Mouse (Mus musculus): ENCODE measurements around the gene Dcun1d2. TPM values are rescaled to one million over a fixed set of nuclear protein-coding genes. Genes with fewer than 3 reads are reported as not detected.

Gene Dcun1d2
- polyA plus RNA-seq, 1 experiment from 2014 or later, result 7.3 TPM

DNA sequence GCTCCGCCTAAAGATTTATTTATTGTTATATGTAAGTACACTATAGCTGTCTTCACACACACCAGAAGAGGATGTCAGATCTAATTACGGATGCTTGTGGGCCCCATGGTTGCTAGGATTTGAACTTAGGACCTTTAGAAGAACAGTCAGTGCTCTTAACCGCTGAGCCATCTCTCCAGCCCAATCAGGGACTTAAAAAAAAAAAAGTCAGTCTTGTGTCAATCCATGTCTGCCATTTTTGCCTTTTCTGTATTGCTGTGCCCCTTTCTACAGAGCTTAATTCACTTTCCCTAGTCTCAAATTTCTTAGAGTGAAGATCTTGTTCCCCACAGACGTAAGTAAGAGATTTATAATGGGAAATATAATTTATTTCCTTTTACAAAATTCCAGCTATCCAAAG is 69.5 kb downstream of the Dcun1d2 start:
- Histone ChIP-seq H3K9ac (ENCODE audit: low read depth, low read length) (no peak overlapping the region), H3K4me2 (replicated peaks; ENCODE audit: low read depth) (no peak overlapping the region), H3K9me3 (ENCODE audit: control insufficient read depth) (no peaks in the 10 kb centered on the region), H3K4me1 (replicated peaks; ENCODE audit: control insufficient read depth, insufficient read depth, low read length) (peaks cover 4% of the 10 kb centered on the region; the same call in 1 of the 2 replicates), H3K4me3 (ENCODE audit: low read depth, low read length) (no peak overlapping the region), H3K27ac (ENCODE audit: low read depth, low read length) (no peak overlapping the region), H3K27me3 (replicated peaks; ENCODE audit: control insufficient read depth, insufficient read depth, low read length) (no peaks in the 10 kb centered on the region), H3K36me3 (ENCODE audit: control insufficient read depth, insufficient read depth) (no peaks in the 10 kb centered on the region)
- TF ChIP-seq CTCF (IDR thresholded peaks at IDR 0.05; ENCODE audit: low read depth), result no peak
- WGBS, result 84% methylated on average over 4 of the region's 4 CpGs
- no peak for ATAC-seq

DNA sequence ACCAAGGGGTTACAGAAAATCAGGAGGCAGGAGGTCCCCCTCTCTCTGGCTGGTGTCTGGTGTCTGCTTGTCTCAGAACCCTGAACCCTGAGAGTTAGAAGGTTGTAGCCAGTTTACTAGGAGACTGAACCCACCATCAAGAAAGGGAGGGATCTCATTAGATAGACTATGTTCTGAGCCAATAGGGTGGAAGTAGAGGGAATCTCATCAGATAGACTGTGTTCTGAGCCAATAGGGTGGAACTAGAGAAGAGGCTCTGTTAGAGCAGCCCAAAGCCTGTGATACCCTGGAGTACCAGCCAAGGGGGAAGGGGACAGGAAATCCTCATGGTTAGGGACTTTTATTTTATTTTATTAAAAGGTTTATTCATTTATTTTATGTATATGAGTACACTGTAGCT is 69.9 kb downstream of the Dcun1d2 start:
- no peak for ATAC-seq

DNA sequence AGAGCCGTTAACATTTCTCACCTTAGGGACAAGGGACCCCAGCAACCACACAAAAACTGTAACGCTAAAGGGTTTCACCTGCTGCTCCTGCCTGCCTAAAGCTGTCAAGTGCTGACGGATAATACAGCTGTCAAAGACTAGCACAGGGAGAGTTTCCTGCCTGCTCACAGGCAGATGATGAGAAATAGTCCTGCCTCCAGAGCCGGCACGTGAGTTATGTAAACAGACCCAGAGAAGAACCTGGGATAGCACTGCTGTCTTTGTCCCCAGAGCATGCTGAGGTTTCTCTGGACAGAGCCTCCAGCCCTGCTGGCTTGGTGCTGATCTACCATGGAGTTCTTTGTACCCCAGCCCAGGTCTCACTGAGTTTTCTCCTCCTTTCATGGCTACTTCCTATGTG is 70.8 kb downstream of the Dcun1d2 start:
- WGBS, result 23% methylated on average over 5 of the region's 5 CpGs
- no peaks in the 10 kb centered on the region for H3K9me3 ChIP-seq (ENCODE audit: control insufficient read depth)
- peaks cover 5% of the 10 kb centered on the region; the same call in 1 of the 2 replicates for H3K4me1 ChIP-seq (replicated peaks; ENCODE audit: control insufficient read depth, insufficient read depth, low read length)
- H3K9ac ChIP-seq (ENCODE audit: low read depth, low read length), result 0 out of 2 replicates have a peak overlapping the region, but pooled peaks have one; percentile 7
- H3K4me2 ChIP-seq (replicated peaks; ENCODE audit: low read depth), result no peak overlapping the region
- TF ChIP-seq CTCF (IDR thresholded peaks at IDR 0.05; ENCODE audit: low read depth), result no peak
- H3K27me3 ChIP-seq (replicated peaks; ENCODE audit: control insufficient read depth, insufficient read depth, low read length), result no peaks in the 10 kb centered on the region
- no peak overlapping the region for H3K4me3 ChIP-seq (ENCODE audit: low read depth, low read length)
- H3K36me3 ChIP-seq (ENCODE audit: control insufficient read depth, insufficient read depth), result no peaks in the 10 kb centered on the region
- H3K27ac ChIP-seq (ENCODE audit: low read depth, low read length), result no peak overlapping the region
- no peak for ATAC-seq

More for the DNA sequence above, 69.9 kb downstream of the Dcun1d2 start:
- Histone ChIP-seq H3K36me3 (ENCODE audit: control insufficient read depth, insufficient read depth) (no peaks in the 10 kb centered on the region), H3K9ac (ENCODE audit: low read depth, low read length) (no peak overlapping the region), H3K9me3 (ENCODE audit: control insufficient read depth) (no peaks in the 10 kb centered on the region), H3K4me1 (replicated peaks; ENCODE audit: control insufficient read depth, insufficient read depth, low read length) (peaks cover 5% of the 10 kb centered on the region; the same call in 1 of the 2 replicates), H3K4me3 (ENCODE audit: low read depth, low read length) (no peak overlapping the region), H3K27me3 (replicated peaks; ENCODE audit: control insufficient read depth, insufficient read depth, low read length) (no peaks in the 10 kb centered on the region), H3K27ac (ENCODE audit: low read depth, low read length) (no peak overlapping the region), H3K4me2 (replicated peaks; ENCODE audit: low read depth) (no peak overlapping the region)
- no peak for TF ChIP-seq CTCF (IDR thresholded peaks at IDR 0.05; ENCODE audit: low read depth)

DNA sequence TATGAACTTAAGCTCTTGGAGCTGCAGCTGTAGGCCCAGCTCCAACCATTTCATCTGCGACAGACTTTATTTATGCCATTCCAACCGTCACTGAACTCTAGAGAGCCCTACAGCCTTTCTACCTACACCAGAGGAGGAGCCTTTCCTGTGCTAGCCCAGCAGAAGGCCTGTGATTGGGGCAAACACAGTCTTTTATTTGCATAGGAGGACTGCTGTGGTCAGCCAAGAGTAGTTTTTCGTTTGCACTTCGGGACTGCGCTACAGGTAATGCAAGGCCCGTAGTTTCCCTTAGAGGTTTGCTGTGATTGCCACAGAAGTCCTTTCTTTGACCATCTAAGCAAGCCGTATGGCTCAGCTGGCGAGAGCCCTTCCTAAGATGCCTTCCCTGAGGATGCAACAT is 71.5 kb downstream of the Dcun1d2 start:
- H3K4me2 ChIP-seq (replicated peaks; ENCODE audit: low read depth), result no peak overlapping the region
- ATAC-seq, result no peak
- H3K9ac ChIP-seq (ENCODE audit: low read depth, low read length), result 0 out of 2 replicates have a peak overlapping the region, but pooled peaks have one; percentile 7
- no peak for TF ChIP-seq CTCF (IDR thresholded peaks at IDR 0.05; ENCODE audit: low read depth)
- no peak overlapping the region for H3K4me3 ChIP-seq (ENCODE audit: low read depth, low read length)
- no peak overlapping the region for H3K27ac ChIP-seq (ENCODE audit: low read depth, low read length)
- 52% methylated on average over 8 of the region's 8 CpGs for WGBS
- no peaks in the 10 kb centered on the region for H3K27me3 ChIP-seq (replicated peaks; ENCODE audit: control insufficient read depth, insufficient read depth, low read length)
- H3K4me1 ChIP-seq (replicated peaks; ENCODE audit: control insufficient read depth, insufficient read depth, low read length), result peaks cover 5% of the 10 kb centered on the region; the same call in 1 of the 2 replicates
- no peaks in the 10 kb centered on the region for H3K36me3 ChIP-seq (ENCODE audit: control insufficient read depth, insufficient read depth)
- H3K9me3 ChIP-seq (ENCODE audit: control insufficient read depth), result no peaks in the 10 kb centered on the region

DNA sequence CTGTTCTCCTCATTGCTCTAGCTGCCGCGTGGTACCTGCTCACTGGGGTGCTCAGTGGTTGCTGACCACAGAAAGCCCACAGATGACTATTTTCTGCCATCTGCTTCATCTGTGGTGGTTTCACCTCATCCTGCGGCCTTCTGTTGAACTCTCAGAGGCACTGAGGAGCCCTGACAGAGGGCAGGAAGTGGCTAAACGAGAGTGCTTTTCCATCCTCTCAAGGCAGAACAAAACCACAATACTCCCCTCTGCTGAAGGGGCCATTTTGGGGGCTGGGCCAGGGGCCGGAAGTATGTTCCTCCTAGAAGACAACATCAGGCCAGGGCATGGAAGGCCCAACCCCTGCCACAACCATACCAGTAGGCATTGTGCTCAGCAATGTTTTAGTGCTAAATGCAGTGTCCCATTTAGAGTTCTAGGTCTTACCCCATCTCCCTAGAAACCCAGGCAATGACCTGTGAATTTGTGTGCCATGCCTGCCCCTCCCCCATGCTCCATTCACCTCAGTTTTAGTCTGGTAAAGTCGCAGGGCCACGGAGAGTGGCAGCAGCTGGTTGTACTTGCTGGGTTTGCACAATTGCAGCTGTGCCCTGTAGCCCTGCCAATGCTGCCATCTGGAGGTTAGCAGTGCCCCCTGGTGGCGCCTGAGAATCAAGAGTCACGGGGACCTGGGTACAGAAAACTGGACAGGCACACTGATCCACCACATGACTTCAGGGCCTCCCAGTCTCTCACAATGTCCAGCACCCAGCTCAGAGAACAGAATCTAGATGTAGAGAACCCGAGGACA is 74.3 kb downstream of the Dcun1d2 start:
- WGBS, result 23% methylated on average over 10 of the region's 10 CpGs
- peaks cover 5% of the 10 kb centered on the region; the same call in 1 of the 2 replicates for H3K4me1 ChIP-seq (replicated peaks; ENCODE audit: control insufficient read depth, insufficient read depth, low read length)
- H3K27me3 ChIP-seq (replicated peaks; ENCODE audit: control insufficient read depth, insufficient read depth, low read length), result no peaks in the 10 kb centered on the region
- H3K9me3 ChIP-seq (ENCODE audit: control insufficient read depth), result no peaks in the 10 kb centered on the region
- no peak overlapping the region; the same call in 1 of the 2 replicates for H3K9ac ChIP-seq (ENCODE audit: low read depth, low read length)
- H3K4me3 ChIP-seq (ENCODE audit: low read depth, low read length), result no peak overlapping the region
- H3K27ac ChIP-seq (ENCODE audit: low read depth, low read length), result no peak overlapping the region
- ATAC-seq, result peak; percentile 74
- peak; percentile 95 for TF ChIP-seq CTCF (IDR thresholded peaks at IDR 0.05; ENCODE audit: low read depth)
- no peak overlapping the region for H3K4me2 ChIP-seq (replicated peaks; ENCODE audit: low read depth)
- no peaks in the 10 kb centered on the region for H3K36me3 ChIP-seq (ENCODE audit: control insufficient read depth, insufficient read depth)

DNA sequence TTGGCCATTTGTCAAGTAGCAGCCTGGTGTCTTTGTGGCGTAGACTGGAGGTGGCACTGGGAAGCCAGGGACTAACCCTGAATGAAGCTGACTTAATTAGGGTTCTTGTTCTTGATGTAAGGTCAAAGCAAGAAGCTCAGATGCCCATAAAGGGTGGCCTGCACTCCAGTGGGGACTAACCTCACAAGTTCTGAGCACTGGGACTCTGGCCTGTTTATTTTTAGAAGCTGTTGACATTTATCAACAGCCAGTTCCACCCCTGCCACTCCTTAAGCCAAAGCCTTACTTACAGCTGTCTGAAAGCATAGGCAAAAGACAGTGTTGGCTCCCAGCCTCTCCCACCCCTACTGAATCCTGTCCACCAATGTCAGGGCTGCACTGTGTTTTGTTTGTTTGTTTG is 78.2 kb downstream of the Dcun1d2 start:
- TF ChIP-seq CTCF (IDR thresholded peaks at IDR 0.05; ENCODE audit: low read depth), result no peak
- ATAC-seq, result no peak
- no peak overlapping the region for H3K4me2 ChIP-seq (replicated peaks; ENCODE audit: low read depth)

More for the DNA sequence above, 78.2 kb downstream of the Dcun1d2 start:
- Histone ChIP-seq H3K4me1 (replicated peaks; ENCODE audit: control insufficient read depth, insufficient read depth, low read length) (peaks cover 5% of the 10 kb centered on the region; the same call in 1 of the 2 replicates), H3K4me3 (ENCODE audit: low read depth, low read length) (no peak overlapping the region), H3K27me3 (replicated peaks; ENCODE audit: control insufficient read depth, insufficient read depth, low read length) (no peaks in the 10 kb centered on the region), H3K9ac (ENCODE audit: low read depth, low read length) (no peak overlapping the region), H3K27ac (ENCODE audit: low read depth, low read length) (no peak overlapping the region), H3K36me3 (ENCODE audit: control insufficient read depth, insufficient read depth) (no peaks in the 10 kb centered on the region), H3K9me3 (ENCODE audit: control insufficient read depth) (no peaks in the 10 kb centered on the region)
- 65% methylated on average over 1 of the region's 1 CpGs for WGBS

Data from intestine, postnatal 0 days (tissue).